Mouse (Mus musculus) hematopoietic multipotent progenitor cell, adult 10-12 weeks (in vitro differentiated cells): ENCODE measurements around the gene Grip2. TPM values are rescaled to one million over a fixed set of nuclear protein-coding genes. Genes with fewer than 3 reads are reported as not detected.

Experiments
- polyA plus RNA-seq: library from polyadenylated mRNA; stranded (reverse); fragments of >175 nt; gene quantifications from 2 replicates; pipeline ENCODE4 v1.2.3, GENCODE M21; 2012; ENCODE audit warnings: low replicate concordance

Gene Grip2
- 0.45 and 0.77 TPM in 2 replicates for polyA plus RNA-seq

DNA sequence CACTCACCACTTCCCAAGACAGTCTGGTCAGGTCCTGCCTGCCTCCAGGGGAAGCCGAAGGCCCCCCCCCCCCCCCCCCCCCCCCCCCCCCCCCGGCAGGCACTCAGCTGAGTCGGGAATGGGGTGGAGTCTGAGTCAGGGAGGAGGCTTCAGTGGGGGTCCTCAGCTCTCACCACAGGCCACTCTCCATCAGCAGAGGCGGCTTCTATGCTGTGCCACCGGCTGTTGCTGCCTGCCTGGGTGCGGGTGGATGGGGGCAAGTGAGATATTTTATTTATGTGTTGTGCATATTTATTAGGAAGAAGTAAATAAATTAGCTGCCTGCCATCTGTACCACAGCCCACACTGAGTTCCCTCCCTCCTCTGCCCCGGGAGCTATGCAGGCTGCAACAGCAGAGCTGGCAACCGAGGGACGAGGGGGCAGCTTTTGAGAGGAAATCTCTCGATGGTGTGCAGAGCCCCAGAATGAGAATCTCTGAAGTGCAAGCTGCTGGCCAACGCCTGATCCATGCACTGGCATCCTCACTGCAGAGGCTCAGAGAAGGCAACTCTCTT lies at the start of gene Grip2:
Gene Grip2, minus strand, starts transcription at position 235 of the 555 bp plus-strand sequence.

Other genes starting within 250 kb of the Grip2 start
- 53.1 and 72.6 TPM in 2 replicates for gene Slc6a6, start 143.2 kb downstream of the Grip2 start, polyA plus RNA-seq
- gene Ccdc174, start 50.8 kb upstream of the Grip2 start, polyA plus RNA-seq: 6.1 and 9.5 TPM in 2 replicates
- 0.08 TPM in 1 of 2 replicates, not detected in the other for gene 4930590J08Rik, start 75.6 kb upstream of the Grip2 start, polyA plus RNA-seq
- gene Fgd5, start 151.6 kb upstream of the Grip2 start, polyA plus RNA-seq: 0.20 and 1.1 TPM in 2 replicates